Mouse (Mus musculus): ENCODE data around the gene Vps36. TPM values are rescaled to one million over a fixed set of nuclear protein-coding genes. Genes with fewer than 3 reads are reported as not detected.

The Vps36 gene
- polyA plus RNA-seq, 1 experiment from 2014 or later = 20.9 TPM

- H3K27ac ChIP-seq = no peak overlapping the region
- WGBS (ENCODE audit: missing documents) = 3% methylated on average over 3 of the region's 3 CpGs
- H3K36me3 ChIP-seq (ENCODE audit: inconsistent target) = no peaks in the 10 kb centered on the region
These were observed 7.7 kb upstream of the Vps36 start for GRCm38 (mm10) chr8:22184884-22185283.

GRCm38 (mm10) chr8:22185431-22186397 lies 6.9 kb upstream of the Vps36 start, which contains the start of gene Ckap2:
TSS of gene Ckap2 (minus strand) at chr8:22185819.
- Histone ChIP-seq H3K79me2 (ENCODE audit: inconsistent target) (peaks cover 44% of the 10 kb centered on the region), H3K36me3 (ENCODE audit: inconsistent target) (no peaks in the 10 kb centered on the region), H3K27ac (peak within 1 kb of the TSS; percentile 34), H3K4me3 (ENCODE audit: inconsistent target) (peak within 1 kb of the TSS; percentile 47)
- WGBS (ENCODE audit: missing documents) = 2% methylated on average over 62 of the region's 63 CpGs

More at GRCm38 (mm10) chr8:22184884-22185283, 7.7 kb upstream of the Vps36 start:
- Histone ChIP-seq H3K4me3 (ENCODE audit: inconsistent target) (peak overlapping the region; percentile 47), H3K79me2 (ENCODE audit: inconsistent target) (peaks cover 52% of the 10 kb centered on the region)

GRCm38 (mm10) chr8:22193432-22194010 lies 912 bp downstream of the Vps36 start:
- Histone ChIP-seq H3K27ac (peak overlapping the region; percentile 57), H3K4me3 (ENCODE audit: inconsistent target) (peak overlapping the region; percentile 76)
- 11% methylated on average over 12 of the region's 12 CpGs for WGBS (ENCODE audit: missing documents)

GRCm38 (mm10) chr8:22197914-22198313 lies 5.3 kb downstream of the Vps36 start:
- H3K36me3 ChIP-seq (ENCODE audit: inconsistent target) = peaks cover 15% of the 10 kb centered on the region
- no peak overlapping the region for H3K27ac ChIP-seq
- WGBS (ENCODE audit: missing documents) = 95% methylated on average over 6 of the region's 6 CpGs
- peaks cover 46% of the 10 kb centered on the region for H3K79me2 ChIP-seq (ENCODE audit: inconsistent target)
- H3K4me3 ChIP-seq (ENCODE audit: inconsistent target) = no peak overlapping the region

More at GRCm38 (mm10) chr8:22193432-22194010, 912 bp downstream of the Vps36 start:
- H3K79me2 ChIP-seq (ENCODE audit: inconsistent target) = peaks cover 46% of the 10 kb centered on the region
- H3K36me3 ChIP-seq (ENCODE audit: inconsistent target) = no peaks in the 10 kb centered on the region

GRCm38 (mm10) chr8:22199481-22199880 lies 6.9 kb downstream of the Vps36 start:
- Histone ChIP-seq H3K4me3 (ENCODE audit: inconsistent target) (no peak overlapping the region), H3K27ac (no peak overlapping the region), H3K36me3 (ENCODE audit: inconsistent target) (peaks cover 15% of the 10 kb centered on the region), H3K79me2 (ENCODE audit: inconsistent target) (peaks cover 37% of the 10 kb centered on the region)
- WGBS (ENCODE audit: missing documents) = 97% methylated on average over 8 of the region's 8 CpGs

GRCm38 (mm10) chr8:22207535-22207934 lies 14.9 kb downstream of the Vps36 start:
- 4% methylated on average over 4 of the region's 4 CpGs for WGBS (ENCODE audit: missing documents)
- Histone ChIP-seq H3K27ac (no peak overlapping the region), H3K36me3 (ENCODE audit: inconsistent target) (peaks cover 16% of the 10 kb centered on the region), H3K4me3 (ENCODE audit: inconsistent target) (no peak overlapping the region), H3K79me2 (ENCODE audit: inconsistent target) (no peaks in the 10 kb centered on the region)

- Histone ChIP-seq H3K79me2 (ENCODE audit: inconsistent target) (no peaks in the 10 kb centered on the region), H3K27ac (no peak overlapping the region), H3K36me3 (ENCODE audit: inconsistent target) (peaks cover 16% of the 10 kb centered on the region), H3K4me3 (ENCODE audit: inconsistent target) (no peak overlapping the region)
- WGBS (ENCODE audit: missing documents) = 38% methylated on average over 5 of the region's 5 CpGs
These were observed 16.4 kb downstream of the Vps36 start for GRCm38 (mm10) chr8:22209012-22209411.

GRCm38 (mm10) chr8:22214826-22215225 lies 22.2 kb downstream of the Vps36 start:
- Histone ChIP-seq H3K27ac (no peak overlapping the region), H3K79me2 (ENCODE audit: inconsistent target) (no peaks in the 10 kb centered on the region), H3K36me3 (ENCODE audit: inconsistent target) (peaks cover 48% of the 10 kb centered on the region), H3K4me3 (ENCODE audit: inconsistent target) (no peak overlapping the region)
- 98% methylated on average over 10 of the region's 10 CpGs for WGBS (ENCODE audit: missing documents)

- WGBS (ENCODE audit: missing documents) = 52% methylated on average over 8 of the region's 8 CpGs
These were observed 33.8 kb downstream of the Vps36 start for GRCm38 (mm10) chr8:22226361-22226760.

GRCm38 (mm10) chr8:22227061-22227877 lies 34.7 kb downstream of the Vps36 start, which contains the start of gene Thsd1:
TSS of gene Thsd1 (plus strand) at chr8:22227313.
- Histone ChIP-seq H3K4me3 (ENCODE audit: inconsistent target) (peak within 1 kb of the TSS; percentile 40), H3K27ac (no peak within 1 kb of the TSS), H3K36me3 (ENCODE audit: inconsistent target) (no peaks in the 10 kb centered on the region), H3K79me2 (ENCODE audit: inconsistent target) (no peaks in the 10 kb centered on the region)
- under 1% methylated on average over 28 of the region's 39 CpGs for WGBS (ENCODE audit: missing documents)

More at GRCm38 (mm10) chr8:22226361-22226760, 33.8 kb downstream of the Vps36 start:
- H3K4me3 ChIP-seq (ENCODE audit: inconsistent target) = no peak overlapping the region
- H3K27ac ChIP-seq = no peak overlapping the region
- H3K36me3 ChIP-seq (ENCODE audit: inconsistent target) = no peaks in the 10 kb centered on the region
- H3K79me2 ChIP-seq (ENCODE audit: inconsistent target) = no peaks in the 10 kb centered on the region

- H3K27ac ChIP-seq = no peak overlapping the region
- 3% methylated on average over 7 of the region's 7 CpGs for WGBS (ENCODE audit: missing documents)
- no peak overlapping the region for H3K4me3 ChIP-seq (ENCODE audit: inconsistent target)
- H3K36me3 ChIP-seq (ENCODE audit: inconsistent target) = no peaks in the 10 kb centered on the region
- H3K79me2 ChIP-seq (ENCODE audit: inconsistent target) = no peaks in the 10 kb centered on the region
These were observed 36.0 kb downstream of the Vps36 start for GRCm38 (mm10) chr8:22228621-22229020.

- no peak overlapping the region for H3K27ac ChIP-seq
- no peak overlapping the region for H3K4me3 ChIP-seq (ENCODE audit: inconsistent target)
- H3K36me3 ChIP-seq (ENCODE audit: inconsistent target) = no peaks in the 10 kb centered on the region
- 92% methylated on average over 9 of the region's 9 CpGs for WGBS (ENCODE audit: missing documents)
- H3K79me2 ChIP-seq (ENCODE audit: inconsistent target) = no peaks in the 10 kb centered on the region
These were observed 50.4 kb downstream of the Vps36 start for GRCm38 (mm10) chr8:22242986-22243385.

GRCm38 (mm10) chr8:22245663-22246062 lies 53.1 kb downstream of the Vps36 start:
- Histone ChIP-seq H3K36me3 (ENCODE audit: inconsistent target) (no peaks in the 10 kb centered on the region), H3K27ac (no peak overlapping the region), H3K4me3 (ENCODE audit: inconsistent target) (no peak overlapping the region), H3K79me2 (ENCODE audit: inconsistent target) (no peaks in the 10 kb centered on the region)
- WGBS (ENCODE audit: missing documents) = 92% methylated on average over 1 of the region's 1 CpGs

GRCm38 (mm10) chr8:22247956-22248355 lies 55.3 kb downstream of the Vps36 start:
- 95% methylated on average over 11 of the region's 12 CpGs for WGBS (ENCODE audit: missing documents)
- Histone ChIP-seq H3K27ac (no peak overlapping the region), H3K36me3 (ENCODE audit: inconsistent target) (no peaks in the 10 kb centered on the region), H3K79me2 (ENCODE audit: inconsistent target) (no peaks in the 10 kb centered on the region), H3K4me3 (ENCODE audit: inconsistent target) (no peak overlapping the region)
